Mouse (Mus musculus) bone marrow, adult 2 months (tissue): ENCODE data around the gene Cabin1.

Experiments
- CTCF ChIP-seq: fragments of 200-500 bp; IDR thresholded peaks from 2 replicates; pipeline ENCODE4 v1.5.1; 2011; ENCODE audit warnings: low read length, control low read depth; ENCODE audit not compliant: control insufficient read depth, insufficient read depth
- POLR2A ChIP-seq: fragments of 200-500 bp; IDR thresholded peaks from 2 replicates; pipeline ENCODE4 v1.6.1; 2011; ENCODE audit warnings: low read depth, mild to moderate bottlenecking, control low read depth, low read length, borderline replicate concordance; ENCODE audit not compliant: control insufficient read depth

- no peak for TF ChIP-seq CTCF
- no peak for TF ChIP-seq POLR2A
These were observed 137.2 kb downstream of the Cabin1 start for GRCm38 (mm10) chr10:75626991-75627390.
